Mouse (Mus musculus) heart, adult 2 months (tissue): ENCODE measurements at regions not wholly inside any gene's neighbourhood (a gene's known extent, or its start where the extent isn't known, plus 50 kb on each side); places are given as distances from the start of the nearest gene placed in this dataset.

Source experiments
- DNase-seq, 2 experiments: peaks; one replicate each; pipeline ENCODE4 v3.0.0; 2021
- H3K27ac ChIP-seq: fragments of 200-600 bp; 2 replicates; pipeline ENCODE4 v1.8.1; 2022
- H3K27me3 ChIP-seq: fragments of 200-500 bp; 2 replicates; pipeline ENCODE4 v1.6.1; 2012; ENCODE audit warnings: mild to moderate bottlenecking, low read length, inconsistent platforms, mixed read lengths; ENCODE audit not compliant: control insufficient read depth, insufficient read depth
- H3K36me3 ChIP-seq: fragments of 200-500 bp; 2 replicates; pipeline ENCODE4 v1.6.1; 2012; ENCODE audit warnings: low read length, inconsistent platforms; ENCODE audit not compliant: control insufficient read depth, insufficient read depth
- H3K4me1 ChIP-seq: fragments of 200-500 bp; 2 replicates; pipeline ENCODE4 v1.6.1; 2011; ENCODE audit warnings: low read length; ENCODE audit not compliant: control insufficient read depth, insufficient read depth
- H3K4me3 ChIP-seq: fragments of 200-600 bp; 2 replicates; pipeline ENCODE4 v1.8.1; 2022
- H3K79me2 ChIP-seq: fragments of 200-500 bp; replicated peaks from 2 replicates; pipeline ENCODE4 v1.6.1; 2012; ENCODE audit warnings: mild to moderate bottlenecking, inconsistent platforms, low read length, moderate library complexity, mixed read lengths; ENCODE audit not compliant: control insufficient read depth, insufficient read depth
- H3K9ac ChIP-seq: fragments of 200-500 bp; 2 replicates; pipeline ENCODE4 v1.6.1; 2012; ENCODE audit warnings: low read depth, mild to moderate bottlenecking, control low read depth, inconsistent platforms, low read length, mixed read lengths
- CTCF ChIP-seq: fragments of 200-600 bp; IDR thresholded peaks from 2 replicates; pipeline ENCODE4 v1.8.1; 2022; ENCODE audit warnings: antibody characterized with exemption, mild to moderate bottlenecking, moderate library complexity
- EP300 ChIP-seq: fragments of 200-500 bp; IDR thresholded peaks from 2 replicates; pipeline ENCODE4 v1.6.1; 2011; ENCODE audit warnings: low read depth, low read length, control low read depth; ENCODE audit not compliant: insufficient read depth
- POLR2A ChIP-seq: fragments of 200-500 bp; IDR thresholded peaks from 2 replicates; pipeline ENCODE4 v1.6.1; 2011; ENCODE audit warnings: mild to moderate bottlenecking, low read depth, low read length, control low read depth; ENCODE audit not compliant: insufficient read depth
- WGBS: fragments of 180-500 bp; shearing (Covaris S2); methylation state at CpG from one replicate; pipeline ENCODE4 v1.1.7; 2018; 5-methylcytosine and 5-hydroxymethylcytosine counted together
- intact Hi-C: fragments of 180-260 bp; cut with DNase I; formaldehyde crosslinking; loops from one replicate; pipeline ENCODE4 v1.15.1; 2025

GRCm38 (mm10) chr17:29438347-29439235, 52.0 kb upstream of the Pim1 start:
- Histone ChIP-seq H3K79me2 (no peaks in the 10 kb centered on the region), H3K36me3 (no peaks in the 10 kb centered on the region), H3K4me1 (peaks cover 24% of the 10 kb centered on the region), H3K9ac (no peak overlapping the region), H3K27me3 (no peaks in the 10 kb centered on the region), H3K4me3 (no peak overlapping the region), H3K27ac (peak overlapping the region; percentile 84)
- intact Hi-C loops, result no loop called here
- peak in 1 of 2 experiments; percentile 79 for DNase-seq
- 19% methylated on average over 16 of the region's 17 CpGs for WGBS
- peak; percentile 60 for TF ChIP-seq EP300
- TF ChIP-seq POLR2A, result no peak

GRCm38 (mm10) chr17:29439992-29440391, 50.6 kb upstream of the Pim1 start:
- no peaks in the 10 kb centered on the region for H3K36me3 ChIP-seq
- H3K4me1 ChIP-seq, result peaks cover 24% of the 10 kb centered on the region
- no peaks in the 10 kb centered on the region for H3K27me3 ChIP-seq
- TF ChIP-seq EP300 (no peak), POLR2A (no peak), CTCF (no peak)
- 61% methylated on average over 4 of the region's 4 CpGs for WGBS
- intact Hi-C loops, result no loop called here
- H3K79me2 ChIP-seq, result no peaks in the 10 kb centered on the region
- no peak overlapping the region for H3K4me3 ChIP-seq
- no peak overlapping the region for H3K9ac ChIP-seq
- DNase-seq, result no peak
- peak overlapping the region; percentile 84 for H3K27ac ChIP-seq

GRCm38 (mm10) chr17:29440490-29440889, 50.1 kb upstream of the Pim1 start:
- no peak for DNase-seq
- H3K4me3 ChIP-seq, result no peak overlapping the region
- intact Hi-C loops, result no loop called here
- H3K36me3 ChIP-seq, result no peaks in the 10 kb centered on the region
- no peaks in the 10 kb centered on the region for H3K79me2 ChIP-seq
- no peak overlapping the region; the same call in 1 of the 2 replicates for H3K27ac ChIP-seq
- no peak overlapping the region for H3K9ac ChIP-seq
- TF ChIP-seq POLR2A (no peak), CTCF (no peak), EP300 (no peak)
- H3K27me3 ChIP-seq, result no peaks in the 10 kb centered on the region
- H3K4me1 ChIP-seq, result peaks cover 24% of the 10 kb centered on the region
